20 mouse cellular contexts compared by ENCODE assay signal in the genomic region with DNA sequence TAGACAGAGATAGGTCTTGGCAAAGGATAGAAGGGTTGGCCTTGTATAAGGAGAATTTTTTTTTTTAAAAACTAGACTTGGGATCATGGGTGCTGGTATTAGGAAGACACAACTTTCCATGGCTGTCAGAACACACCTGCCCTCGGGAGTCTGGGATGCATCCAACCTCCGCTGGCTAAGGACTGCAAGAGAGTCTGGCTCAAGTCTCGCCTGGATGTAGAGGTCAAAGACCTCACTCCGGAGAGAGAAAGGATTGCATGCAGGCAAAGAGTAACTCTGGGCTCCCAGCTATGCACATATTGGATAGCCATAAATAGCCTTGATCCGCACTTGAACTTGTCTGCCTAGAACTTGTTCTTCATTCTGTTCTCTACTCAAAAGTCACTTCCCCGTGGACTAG.
"Had no signal": no experiment of that assay in that cellular context is flagged by ENCODE, and none has a peak within 500 bp of the region (broad histone marks: within the 10 kb centered on the region; RNA-seq: fewer than 3 reads in every experiment).

No protein-coding gene starts in this region.

- H3K4me2 ChIP-seq: forebrain, embryonic 15.5 days; heart, embryonic 11.5 days; heart, embryonic 13.5 days; heart, embryonic 15.5 days; hindbrain, embryonic 13.5 days; hindbrain, embryonic 15.5 days; limb, embryonic 13.5 days; limb, embryonic 15.5 days; liver, embryonic 12.5 days had no signal

- H3K27me3 ChIP-seq: forebrain, embryonic 15.5 days; heart, embryonic 13.5 days; heart, embryonic 15.5 days; hindbrain, embryonic 13.5 days; hindbrain, embryonic 15.5 days; limb, embryonic 13.5 days; liver, embryonic 12.5 days had no signal

- H3K9me3 ChIP-seq: forebrain, embryonic 15.5 days; heart, embryonic 13.5 days; heart, embryonic 15.5 days; hindbrain, embryonic 13.5 days; hindbrain, embryonic 15.5 days; limb, embryonic 13.5 days; limb, embryonic 15.5 days; liver, embryonic 12.5 days had no signal

- ATAC-seq: intestine, embryonic 16.5 days; liver, embryonic 12.5 days had no signal

- H3K36me3 ChIP-seq: forebrain, embryonic 15.5 days; heart, embryonic 13.5 days; heart, embryonic 15.5 days; hindbrain, embryonic 13.5 days; hindbrain, embryonic 15.5 days; limb, embryonic 13.5 days; limb, embryonic 15.5 days; liver, embryonic 12.5 days had no signal

- H3K27ac ChIP-seq: heart, embryonic 13.5 days; heart, embryonic 15.5 days; hindbrain, embryonic 13.5 days; hindbrain, embryonic 15.5 days; hindbrain, postnatal 0 days; kidney, postnatal 0 days; limb, embryonic 13.5 days; limb, embryonic 15.5 days; liver, embryonic 12.5 days; liver, embryonic 14.5 days had no signal

- H3K9ac ChIP-seq: forebrain, embryonic 15.5 days; forebrain, postnatal 0 days; heart, embryonic 13.5 days; heart, embryonic 15.5 days; hindbrain, embryonic 13.5 days; hindbrain, embryonic 15.5 days; limb, embryonic 13.5 days; limb, embryonic 15.5 days; liver, embryonic 12.5 days; liver, embryonic 14.5 days had no signal

- DNase-seq: gastrocnemius, postnatal 36 days; heart, postnatal 36 days; kidney, adult 11 months; kidney, adult 8-10 months; kidney, postnatal 14 days; left cerebral cortex, postnatal 4 days had no signal

- H3K4me1 ChIP-seq: heart, embryonic 15.5 days; hindbrain, embryonic 15.5 days; liver, embryonic 12.5 days had no signal

- H3K4me3 ChIP-seq: forebrain, embryonic 15.5 days; heart, embryonic 13.5 days; heart, embryonic 15.5 days; hindbrain, embryonic 13.5 days; hindbrain, embryonic 15.5 days; limb, embryonic 13.5 days; limb, embryonic 15.5 days; liver, embryonic 12.5 days had no signal
